Mouse (Mus musculus) lung, postnatal 0 days (tissue): ENCODE results near the gene Tmem43. TPM values are rescaled to one million over a fixed set of nuclear protein-coding genes. Genes with fewer than 3 reads are reported as not detected.
A peak's percentile ranks its signal among the peaks of the same experiment; 100 is the strongest.

Experiments used
- ATAC-seq: fragments of 200-750 bp; cut with Nextera tagmentation; 2 replicates; pipeline ENCODE4 v1.8.0; 2017; ENCODE audit warnings: moderate library complexity
- DNase-seq: peaks from one replicate; pipeline ENCODE4 v3.0.0-alpha.2; 2016; ENCODE audit warnings: low spot score
- H3K27ac ChIP-seq: fragments of 300-500 bp; sonication (generic); 2 replicates; pipeline ENCODE4 v1.5.1; 2014; ENCODE audit warnings: antibody characterized with exemption, mild to moderate bottlenecking, low read length, mixed read lengths
- H3K27me3 ChIP-seq: fragments of 300-500 bp; sonication (generic); replicated peaks from 2 replicates; pipeline ENCODE4 v1.6.1; 2014; ENCODE audit warnings: low read length, mixed read lengths; ENCODE audit not compliant: insufficient read depth
- H3K36me3 ChIP-seq: fragments of 300-500 bp; sonication (generic); 2 replicates; pipeline ENCODE4 v1.6.1; 2014; ENCODE audit warnings: low read length, mixed read lengths; ENCODE audit not compliant: insufficient read depth
- H3K4me1 ChIP-seq: fragments of 300-500 bp; sonication (generic); 2 replicates; pipeline ENCODE4 v1.6.1; 2014; ENCODE audit warnings: antibody characterized with exemption, low read depth, low read length, mixed read lengths; ENCODE audit not compliant: insufficient read depth
- H3K4me2 ChIP-seq: fragments of 300-500 bp; sonication (generic); replicated peaks from 2 replicates; pipeline ENCODE4 v1.6.1; 2014; ENCODE audit warnings: low read depth, mild to moderate bottlenecking, low read length, moderate library complexity, mixed read lengths
- H3K4me3 ChIP-seq: fragments of 300-500 bp; sonication (generic); 2 replicates; pipeline ENCODE4 v1.5.1; 2014; ENCODE audit warnings: low read depth, low read length
- H3K9ac ChIP-seq: fragments of 300-500 bp; sonication (generic); replicated peaks from 2 replicates; pipeline ENCODE4 v1.6.1; 2014; ENCODE audit warnings: low read depth, mild to moderate bottlenecking
- H3K9me3 ChIP-seq: fragments of 300-500 bp; sonication (generic); 2 replicates; pipeline ENCODE4 v1.6.1; 2016; ENCODE audit warnings: low read length, mixed read lengths
- CTCF ChIP-seq: IDR thresholded peaks from 2 replicates; pipeline ENCODE4 v1.5.1; 2016; ENCODE audit warnings: antibody characterized with exemption, mild to moderate bottlenecking
- EP300 ChIP-seq: IDR thresholded peaks from 2 replicates; pipeline ENCODE4 v1.6.1; 2016; ENCODE audit warnings: antibody characterized with exemption, mild to moderate bottlenecking, control low read depth
- WGBS: fragments of 180-500 bp; shearing (Covaris S2); extraction: QIAGEN DNeasy Blood & Tissue Kit; methylation state at CpG from one replicate; pipeline ENCODE4 v1.1.7; 2014; 5-methylcytosine and 5-hydroxymethylcytosine counted together
- polyA plus RNA-seq: library from polyadenylated mRNA; unstranded; fragments of >200 nt; fragmentation: Nextera tagmentation; extraction: Ambion mirVana; gene quantifications from 2 replicates; pipeline ENCODE4 v1.2.1, GENCODE M21; 2015

Tmem43 gene
- polyA plus RNA-seq, 1 experiment from 2014 or later: 69.4 TPM

DNA sequence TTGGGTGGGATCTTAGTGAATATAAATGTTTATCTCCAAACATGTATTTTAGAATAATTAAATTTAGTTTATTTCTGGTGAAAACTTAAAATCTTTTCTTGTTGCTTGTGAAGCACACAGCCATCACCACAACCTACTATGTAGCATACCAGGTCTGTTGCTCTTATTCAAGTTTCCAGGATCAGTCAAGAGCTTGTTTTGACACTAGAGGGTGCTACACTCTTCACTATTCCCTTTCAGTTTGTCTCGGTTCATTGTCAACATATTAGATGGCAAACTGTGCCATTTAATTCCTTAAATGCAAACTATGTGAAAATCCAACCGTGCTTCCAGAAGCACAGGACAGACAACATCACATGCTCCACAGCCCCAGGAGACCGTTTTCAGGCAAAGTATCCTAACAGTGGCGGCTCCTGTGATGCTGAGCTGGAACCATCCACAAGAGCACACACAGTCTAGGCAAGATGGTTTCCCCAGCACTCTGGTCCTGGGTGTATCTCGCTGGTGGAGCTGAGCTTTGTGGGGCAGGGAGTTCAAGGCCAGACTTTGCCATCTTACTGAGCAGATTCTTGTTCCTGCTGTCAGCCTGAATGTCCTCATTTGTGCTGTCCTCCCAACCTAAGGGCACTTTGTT lies 53.8 kb downstream of the Tmem43 start:
- Histone ChIP-seq H3K9me3 (no peaks in the 10 kb centered on the region), H3K27ac (no peak overlapping the region), H3K27me3 (no peaks in the 10 kb centered on the region), H3K4me2 (no peak overlapping the region), H3K4me1 (no peaks in the 10 kb centered on the region), H3K36me3 (peaks cover 11% of the 10 kb centered on the region), H3K9ac (no peak overlapping the region), H3K4me3 (no peak overlapping the region)
- no peak for TF ChIP-seq EP300
- peak; percentile 78 for TF ChIP-seq CTCF
- ATAC-seq (0 out of 2 replicates have a peak, but pooled peaks have one; percentile 44), DNase-seq (peak; percentile 87)
- 47% methylated on average over 5 of the region's 5 CpGs for WGBS

GRCm38 (mm10) chr6:91528265-91528664 lies 54.8 kb downstream of the Tmem43 start:
- Histone ChIP-seq H3K9ac (no peak overlapping the region), H3K9me3 (no peaks in the 10 kb centered on the region), H3K4me1 (no peaks in the 10 kb centered on the region), H3K27ac (no peak overlapping the region), H3K27me3 (no peaks in the 10 kb centered on the region), H3K4me2 (no peak overlapping the region), H3K4me3 (no peak overlapping the region), H3K36me3 (peaks cover 6% of the 10 kb centered on the region; the same call in 1 of the 2 replicates)
- no peak for TF ChIP-seq EP300
- TF ChIP-seq CTCF: no peak
- DNase-seq (no peak), ATAC-seq (no peak)
- WGBS: 63% methylated on average over 7 of the region's 7 CpGs

- Histone ChIP-seq H3K9ac (no peak overlapping the region), H3K27ac (no peak overlapping the region), H3K4me2 (no peak overlapping the region), H3K27me3 (no peaks in the 10 kb centered on the region), H3K9me3 (no peaks in the 10 kb centered on the region), H3K4me1 (no peaks in the 10 kb centered on the region), H3K4me3 (no peak overlapping the region), H3K36me3 (no peaks in the 10 kb centered on the region)
- no peak for DNase-seq
- no peak for TF ChIP-seq CTCF
- TF ChIP-seq EP300: no peak
- no peak for ATAC-seq
- 91% methylated on average over 8 of the region's 8 CpGs for WGBS
These were observed 57.2 kb downstream of the Tmem43 start for GRCm38 (mm10) chr6:91530673-91531072.

DNA sequence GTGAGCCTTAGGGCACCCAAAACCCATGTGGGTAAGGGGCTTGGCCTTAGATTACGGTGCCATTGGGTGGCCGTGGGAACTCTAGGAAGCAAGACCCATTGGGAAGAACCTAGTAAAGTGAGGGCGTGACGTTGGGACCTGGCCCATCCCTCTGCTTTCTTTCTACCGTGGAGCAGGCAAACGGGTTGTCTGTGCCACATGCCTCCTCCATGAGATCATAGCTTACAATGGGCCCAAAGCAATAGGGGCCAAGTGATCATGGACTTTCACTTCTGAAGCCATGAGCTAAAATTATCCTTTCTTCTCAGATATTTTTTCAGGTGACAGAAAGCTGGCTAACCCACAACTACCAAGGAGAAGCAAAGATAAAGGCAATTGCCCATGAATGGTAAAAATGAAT lies 57.8 kb downstream of the Tmem43 start:
- no peak overlapping the region for H3K4me3 ChIP-seq
- ATAC-seq (no peak), DNase-seq (no peak)
- TF ChIP-seq CTCF (no peak), EP300 (no peak)
- no peaks in the 10 kb centered on the region for H3K9me3 ChIP-seq
- H3K4me1 ChIP-seq: no peaks in the 10 kb centered on the region
- no peaks in the 10 kb centered on the region for H3K36me3 ChIP-seq
- no peak overlapping the region for H3K4me2 ChIP-seq
- WGBS: 61% methylated on average over 6 of the region's 6 CpGs
- no peak overlapping the region for H3K27ac ChIP-seq
- no peaks in the 10 kb centered on the region for H3K27me3 ChIP-seq
- H3K9ac ChIP-seq: no peak overlapping the region

- Histone ChIP-seq H3K27me3 (no peaks in the 10 kb centered on the region), H3K4me3 (no peak overlapping the region), H3K27ac (no peak overlapping the region), H3K36me3 (no peaks in the 10 kb centered on the region), H3K9me3 (no peaks in the 10 kb centered on the region), H3K4me2 (no peak overlapping the region), H3K9ac (no peak overlapping the region), H3K4me1 (no peaks in the 10 kb centered on the region)
- TF ChIP-seq EP300 (no peak), CTCF (no peak)
- 45% methylated on average over 6 of the region's 6 CpGs for WGBS
- DNase-seq: no peak
- 0 out of 2 replicates have a peak, but pooled peaks have one; percentile 9 for ATAC-seq
These were observed 59.2 kb downstream of the Tmem43 start for GRCm38 (mm10) chr6:91532661-91533060.

GRCm38 (mm10) chr6:91533359-91533758 lies 59.9 kb downstream of the Tmem43 start:
- DNase-seq (no peak), ATAC-seq (peak; percentile 48; the same call in 1 of the 2 replicates)
- Histone ChIP-seq H3K27me3 (no peaks in the 10 kb centered on the region), H3K36me3 (no peaks in the 10 kb centered on the region), H3K4me3 (no peak overlapping the region), H3K9ac (no peak overlapping the region), H3K9me3 (no peaks in the 10 kb centered on the region), H3K4me1 (no peaks in the 10 kb centered on the region), H3K4me2 (no peak overlapping the region), H3K27ac (no peak overlapping the region)
- TF ChIP-seq EP300 (no peak), CTCF (no peak)
- WGBS: 16% methylated on average over 5 of the region's 5 CpGs

- no peaks in the 10 kb centered on the region for H3K4me1 ChIP-seq
- H3K27me3 ChIP-seq: no peaks in the 10 kb centered on the region
- 25% methylated on average over 2 of the region's 2 CpGs for WGBS
- H3K9me3 ChIP-seq: no peaks in the 10 kb centered on the region
- no peaks in the 10 kb centered on the region for H3K36me3 ChIP-seq
- H3K4me2 ChIP-seq: no peak overlapping the region
- no peak for TF ChIP-seq EP300
- no peak overlapping the region for H3K9ac ChIP-seq
- ATAC-seq (no peak), DNase-seq (no peak)
- no peak overlapping the region for H3K27ac ChIP-seq
- no peak overlapping the region for H3K4me3 ChIP-seq
These were observed 60.3 kb downstream of the Tmem43 start for GRCm38 (mm10) chr6:91533771-91534170.
